Mouse (Mus musculus): ENCODE measurements around the gene Tekt4.

Gene Tekt4

DNA sequence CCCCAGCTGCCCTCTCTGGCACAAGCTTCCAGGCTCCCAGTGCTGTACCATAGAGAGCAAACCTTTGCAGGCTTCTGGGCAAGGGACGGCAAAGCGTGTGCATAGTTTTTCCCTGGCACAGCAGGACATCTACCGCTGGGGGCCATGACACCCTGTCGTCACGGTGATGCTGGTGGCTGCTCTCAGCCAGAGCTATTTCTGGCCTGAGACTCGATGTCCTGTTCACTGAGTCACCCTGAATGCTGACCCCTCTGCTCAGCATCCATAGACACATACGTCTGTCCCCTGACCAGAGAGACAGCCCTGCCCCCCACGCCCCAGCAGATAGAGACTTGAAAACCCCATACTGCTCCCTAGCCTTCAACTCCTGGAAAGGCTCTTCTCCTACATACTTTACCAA lies 25.7 kb downstream of the Tekt4 start:
- no peak for DNase-seq

- no peak for DNase-seq
These were observed 26.4 kb downstream of the Tekt4 start for GRCm38 (mm10) chr17:25480820-25481219.

- no peak for DNase-seq
These were observed 27.7 kb downstream of the Tekt4 start for GRCm38 (mm10) chr17:25482092-25482491.

GRCm38 (mm10) chr17:25497013-25497412 lies 42.6 kb downstream of the Tekt4 start, which contains the start of gene Sstr5:
Sstr5 (minus strand) TSS chr17:25497288.
- DNase-seq = peak; percentile 21 to 48

DNA sequence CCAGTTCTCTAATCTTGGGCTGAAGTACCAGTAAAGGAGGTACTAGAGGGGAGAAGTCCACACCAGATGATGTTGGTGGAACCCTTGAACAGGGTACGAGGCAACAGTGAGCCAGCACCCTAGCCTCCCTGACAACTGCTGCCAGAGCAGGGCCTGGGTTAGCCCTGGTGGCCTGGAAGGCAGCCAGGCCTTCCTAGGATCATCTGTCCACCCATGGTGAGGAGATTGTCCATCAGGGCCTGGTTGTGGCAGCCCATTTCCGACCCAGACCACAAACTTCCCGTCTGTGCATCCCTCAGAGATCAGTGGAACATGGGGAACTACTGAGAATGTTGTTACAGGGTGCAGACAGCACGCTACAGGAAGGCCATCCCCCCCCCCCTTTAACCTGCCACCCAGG lies 48.2 kb downstream of the Tekt4 start:
- DNase-seq = no peak

DNA sequence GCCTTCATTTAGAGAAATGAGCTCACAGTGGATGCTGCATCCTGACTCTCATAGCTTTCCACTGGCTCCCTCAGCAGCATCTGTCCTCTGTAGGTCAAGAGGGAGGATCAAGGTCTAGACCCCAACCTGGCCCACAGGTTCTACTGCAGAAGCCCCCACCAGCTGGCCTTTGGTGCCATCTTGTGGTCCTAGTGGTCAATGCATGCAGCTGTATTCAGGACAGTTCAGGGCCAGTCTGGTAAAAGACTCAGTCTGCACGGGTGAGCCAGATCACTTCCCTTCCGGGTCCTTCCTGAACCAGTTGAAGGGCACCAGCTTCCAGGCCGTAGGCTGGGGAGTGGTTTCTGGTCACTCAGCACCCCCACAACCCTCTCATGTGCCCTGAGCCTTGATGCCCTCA lies 53.4 kb downstream of the Tekt4 start:
- peak; percentile 53 to 70 for DNase-seq

- DNase-seq = peak in 1 of 2 experiments; percentile 43
These were observed 54.6 kb downstream of the Tekt4 start for GRCm38 (mm10) chr17:25508860-25509577.

- no peak for DNase-seq
These were observed 55.8 kb downstream of the Tekt4 start for GRCm38 (mm10) chr17:25510074-25510830.

- DNase-seq = no peak
These were observed 57.5 kb downstream of the Tekt4 start for GRCm38 (mm10) chr17:25511876-25512275.

- no peak for DNase-seq
These were observed 59.6 kb downstream of the Tekt4 start for GRCm38 (mm10) chr17:25514055-25514454.

DNA sequence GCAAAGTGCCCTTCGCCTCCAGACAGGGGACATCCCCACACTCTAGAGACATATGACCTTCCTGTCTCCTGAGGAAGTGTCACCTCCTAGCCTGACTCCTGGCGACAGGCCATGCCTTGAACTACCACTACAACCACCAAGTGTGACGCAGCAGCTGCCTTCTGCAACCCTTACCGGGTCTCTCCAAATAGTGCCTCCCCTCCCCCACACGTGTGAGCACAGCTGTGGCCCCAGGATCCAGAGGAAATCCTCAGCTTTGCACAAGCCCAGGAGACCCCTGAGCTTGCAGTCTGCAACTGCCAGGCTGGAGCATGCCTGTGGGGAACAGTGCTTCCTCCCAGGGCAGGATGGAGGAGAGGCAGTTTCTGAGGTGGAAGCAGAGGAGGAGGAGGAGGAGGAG lies 61.9 kb downstream of the Tekt4 start:
- no peak for DNase-seq

DNA sequence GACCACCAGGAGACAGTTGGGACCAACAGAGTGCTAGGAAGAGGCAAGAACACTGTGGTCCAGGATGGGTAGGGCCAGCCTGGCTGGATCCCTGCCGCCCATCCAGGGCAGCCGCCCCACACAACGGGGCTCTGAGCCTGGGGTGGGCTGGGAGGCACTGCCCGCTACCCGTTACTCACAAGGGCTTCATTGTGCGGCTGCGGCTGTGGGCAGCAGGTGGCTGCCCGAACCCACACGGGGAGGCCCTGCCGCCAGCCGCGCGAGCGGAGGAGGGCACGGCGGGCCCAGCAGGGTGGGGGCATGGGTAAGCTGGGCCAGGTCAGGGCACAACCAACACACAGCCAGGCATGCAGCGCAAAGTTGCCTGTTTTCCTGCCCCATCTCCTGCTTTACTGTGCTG lies 63.7 kb downstream of the Tekt4 start:
- DNase-seq = no peak

DNA sequence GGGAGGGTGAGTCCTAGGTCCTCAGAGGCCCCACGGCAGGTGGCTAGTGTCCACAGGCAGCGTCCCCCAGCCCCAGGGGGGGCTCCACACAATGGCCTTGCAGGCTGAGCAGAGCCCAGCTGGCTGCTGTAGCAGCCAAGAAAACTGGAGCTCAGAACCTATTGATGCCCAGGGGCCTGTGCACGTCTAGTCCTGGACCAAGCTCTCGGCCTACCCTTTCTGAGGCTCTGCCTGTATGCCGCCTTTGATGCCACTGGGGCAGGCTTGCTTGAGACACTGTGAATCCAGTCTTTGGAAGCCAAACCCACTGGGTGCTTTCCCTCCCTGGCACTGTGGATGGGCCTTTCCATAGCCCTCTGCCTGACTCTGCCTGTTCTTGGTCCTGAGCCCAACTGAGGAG lies 65.1 kb downstream of the Tekt4 start:
- DNase-seq = no peak

DNA sequence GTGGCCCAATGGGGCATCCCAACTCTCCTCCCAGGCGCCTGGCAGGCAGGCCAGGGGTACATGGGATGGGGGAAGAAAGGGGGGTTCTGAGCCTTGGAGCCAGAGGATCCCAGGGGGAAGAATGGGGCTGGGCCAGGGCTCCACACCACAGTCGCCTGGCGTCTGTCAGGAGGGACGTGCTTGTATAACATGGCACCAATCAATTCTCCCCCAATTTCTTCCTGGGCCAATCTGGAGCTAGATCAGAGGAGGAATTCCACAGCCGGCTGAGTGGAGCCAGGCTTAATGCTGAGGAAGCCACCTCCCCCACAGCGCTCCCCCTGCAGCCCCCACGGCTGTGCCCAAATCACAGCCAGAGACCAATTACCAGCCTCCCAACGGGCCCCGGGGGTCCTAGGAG lies 66.1 kb downstream of the Tekt4 start:
- no peak for DNase-seq

DNA sequence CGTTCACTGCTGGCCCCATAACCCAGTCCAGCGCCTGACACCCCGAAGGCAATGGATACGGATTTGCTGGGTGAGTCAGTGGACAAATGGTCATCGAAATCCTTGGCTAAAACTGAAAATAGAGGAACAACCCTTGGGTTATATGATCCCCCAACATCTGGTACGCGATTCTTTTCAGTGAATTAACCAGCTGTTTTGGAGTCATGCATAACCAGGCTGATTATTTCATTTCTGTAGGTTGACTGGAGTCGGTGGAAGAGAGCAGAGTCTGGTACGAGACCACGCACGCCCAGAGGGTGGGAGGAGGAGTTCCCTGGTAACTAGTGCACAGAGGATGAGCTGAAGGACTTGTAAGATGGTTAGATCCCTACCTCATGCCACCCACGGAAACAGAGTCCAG lies 67.7 kb downstream of the Tekt4 start:
- DNase-seq = no peak

All from kidney, postnatal 25 days (tissue).